Mouse (Mus musculus): ENCODE measurements around the gene Ghrl.

The Ghrl gene

DNA sequence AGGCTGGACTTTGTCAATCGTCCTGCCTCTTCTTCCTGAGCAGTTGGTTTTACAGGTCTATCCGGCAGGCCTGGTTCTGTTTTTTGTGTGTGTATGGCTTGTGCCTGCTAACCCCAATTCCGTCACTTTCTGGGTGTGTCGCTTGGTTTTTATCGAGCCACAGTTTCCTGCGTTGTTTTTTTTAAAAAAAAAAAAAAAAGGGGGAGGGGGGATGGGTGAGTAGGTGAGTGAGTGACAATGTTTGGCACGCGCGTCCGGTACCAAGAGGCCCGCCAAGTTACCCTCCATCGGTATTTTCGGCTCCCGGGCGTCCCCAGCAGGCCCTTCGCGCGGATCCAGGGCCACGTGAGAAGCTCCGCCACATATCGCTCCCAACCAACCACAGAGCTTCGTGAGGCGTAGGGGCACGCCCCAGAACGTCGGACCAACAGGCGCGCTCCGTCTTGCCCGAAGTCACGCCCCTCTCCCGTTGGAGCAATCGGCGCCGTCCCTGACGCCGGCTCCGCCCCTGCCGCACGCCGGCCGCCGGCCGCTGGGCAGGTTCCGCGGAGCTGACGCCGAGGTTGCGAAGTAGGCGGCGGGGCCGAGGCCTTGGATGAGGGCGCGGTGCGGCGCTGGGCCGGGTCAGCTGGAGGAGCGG, 23.0 kb downstream of the Ghrl start, which contains the start of gene Tatdn2:
Tatdn2 (plus strand) TSS at position 469 of the 640 bp plus-strand sequence.
- in situ Hi-C loops (cut with MboI, MseI) = loop anchor here (10.0 kb wide), 1 partner anchor 652 kb away; the partner anchor contains the start of gene Thumpd3

DNA sequence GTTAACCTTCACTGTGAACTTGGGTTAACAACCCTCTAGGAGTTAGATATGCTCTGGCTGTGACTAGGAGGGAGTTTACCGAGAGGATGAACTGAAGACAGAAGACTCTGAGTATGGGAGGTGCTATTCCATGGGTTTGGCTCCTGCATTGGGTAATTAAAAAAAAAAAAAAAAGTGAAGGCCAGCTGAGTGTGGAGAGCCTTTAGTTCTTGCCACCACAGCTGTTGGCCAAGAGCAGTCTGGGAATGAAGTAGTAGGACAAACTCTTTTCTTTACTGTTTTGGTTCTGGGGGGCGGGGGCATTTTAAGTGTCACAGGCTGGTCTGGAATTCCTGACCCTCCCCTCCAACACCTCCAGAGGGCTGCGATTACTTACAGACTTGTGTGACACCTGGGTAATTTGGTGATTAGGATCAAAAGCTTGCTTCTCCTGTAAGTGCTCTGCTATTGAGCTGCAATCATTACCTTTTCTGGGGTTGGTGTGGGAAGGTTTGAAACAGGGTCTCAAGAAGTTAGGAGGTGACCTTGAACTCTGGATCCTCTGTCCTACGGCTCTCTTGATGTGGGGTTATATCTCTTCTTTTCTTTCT, 23.8 kb downstream of the Ghrl start:
- in situ Hi-C loops (cut with MboI, MseI) = loop anchor here (10.0 kb wide), 1 partner anchor 651 kb away; the partner anchor contains the start of gene Thumpd3

DNA sequence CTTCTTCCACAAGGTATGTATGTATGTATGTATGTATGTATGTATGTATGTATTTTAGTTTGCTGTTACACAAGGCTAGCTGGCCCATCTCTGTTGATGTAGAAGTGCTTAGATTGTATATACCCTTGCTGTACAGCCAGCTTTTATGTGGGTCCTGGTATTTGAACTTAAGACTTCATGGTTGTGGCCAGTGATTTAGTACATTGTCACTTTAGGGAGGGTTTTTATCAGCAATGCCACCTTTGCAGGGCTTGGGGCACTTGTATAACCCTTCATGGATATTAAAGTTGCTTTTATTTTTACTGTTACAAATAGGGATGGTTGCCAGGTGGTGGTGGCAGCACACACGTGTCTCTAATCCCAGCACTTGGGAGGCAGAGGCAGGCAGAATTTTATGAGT, 24.5 kb downstream of the Ghrl start:
- in situ Hi-C loops (cut with MboI, MseI) = loop anchor here (10.0 kb wide), 1 partner anchor 650 kb away; the partner anchor contains the start of gene Thumpd3

GRCm38 (mm10) chr6:113693377-113693776, 26.3 kb downstream of the Ghrl start:
- in situ Hi-C loops (cut with MboI, MseI) = loop anchor here (10.0 kb wide), 1 partner anchor 649 kb away; the partner anchor contains the start of gene Thumpd3

DNA sequence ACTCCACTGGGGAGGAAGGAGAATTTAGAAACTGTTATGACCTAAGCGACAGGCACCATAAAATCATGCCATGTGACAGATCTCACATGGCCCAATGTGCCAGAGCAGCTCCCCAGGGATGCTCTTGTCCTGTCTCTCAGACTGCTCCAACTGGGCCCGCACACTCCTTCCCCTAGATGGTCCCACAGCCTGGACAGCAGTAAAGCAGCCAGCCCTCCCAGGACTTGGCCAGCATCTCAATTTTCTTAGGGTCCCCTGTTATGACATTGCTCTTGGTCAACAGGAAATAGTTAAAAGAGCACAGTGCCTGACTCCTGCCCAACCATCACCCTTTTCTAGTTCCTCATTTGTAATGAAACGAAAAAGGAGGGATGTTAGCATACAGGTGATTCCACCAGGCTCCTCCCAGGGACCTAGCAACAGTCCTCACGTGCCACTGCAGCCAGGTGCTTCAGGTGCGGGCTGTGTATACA, 27.0 kb downstream of the Ghrl start:
- in situ Hi-C loops (cut with MboI, MseI) = loop anchor here (10.0 kb wide), 1 partner anchor 648 kb away; the partner anchor contains the start of gene Thumpd3

DNA sequence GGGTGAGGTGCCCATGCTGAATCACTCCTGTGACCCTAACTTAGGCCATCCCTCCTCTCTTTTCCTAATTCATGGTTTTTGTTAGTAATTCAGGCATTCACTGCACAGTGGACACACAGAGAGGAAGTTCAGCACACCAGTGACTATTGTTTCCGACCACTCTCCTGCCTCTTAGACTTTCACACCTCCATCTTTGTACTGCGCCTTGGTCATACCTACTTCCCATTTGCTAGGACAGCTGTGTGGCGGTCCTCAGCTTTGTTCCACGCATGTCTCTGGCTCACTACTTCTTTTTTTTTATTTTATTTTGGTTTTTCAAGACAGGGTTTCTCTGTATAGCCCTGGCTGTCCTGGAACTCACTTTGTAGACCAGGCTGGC, 28.6 kb downstream of the Ghrl start:
- in situ Hi-C loops (cut with MboI, MseI) = loop anchor here (10.0 kb wide), 1 partner anchor 646 kb away; the partner anchor contains the start of gene Thumpd3

DNA sequence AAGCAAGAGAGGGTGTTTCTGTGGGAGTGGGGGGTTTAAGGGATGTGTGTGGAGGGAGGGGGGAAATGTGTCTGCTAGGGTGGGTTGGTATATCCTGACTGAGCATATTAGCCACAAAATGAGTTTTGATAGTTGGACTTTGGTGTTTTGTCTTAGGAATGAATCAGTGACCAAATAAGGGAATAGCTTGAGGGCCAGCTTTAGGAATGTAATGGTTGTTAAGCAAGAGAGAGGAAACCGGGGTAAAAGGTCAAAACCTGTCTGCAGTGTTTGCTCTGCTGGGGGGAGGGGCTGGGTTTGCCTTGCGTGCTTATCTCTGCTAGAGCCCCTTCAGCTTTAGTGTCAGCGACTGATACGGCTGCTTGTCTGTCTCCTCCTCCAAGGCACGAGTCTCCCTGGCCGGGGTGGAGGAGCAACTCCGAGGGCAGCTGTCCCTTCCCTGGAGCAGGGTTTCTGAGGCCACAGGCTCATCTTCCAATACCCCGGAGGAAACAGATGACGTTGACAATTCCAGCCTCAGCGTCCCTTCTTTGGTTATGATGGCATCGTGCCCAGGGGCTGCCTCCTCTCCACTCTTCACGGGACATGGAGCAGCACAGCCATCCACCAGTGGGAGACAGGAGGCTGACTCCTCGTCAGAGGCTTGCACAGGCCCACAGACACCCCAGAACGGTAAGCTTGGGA, 29.1 kb downstream of the Ghrl start:
- in situ Hi-C loops (cut with MboI, MseI) = loop anchor here (10.0 kb wide), 1 partner anchor 646 kb away; the partner anchor contains the start of gene Thumpd3

- in situ Hi-C loops (cut with MboI, MseI) = loop anchor here (10.0 kb wide), 1 partner anchor 645 kb away; the partner anchor contains the start of gene Thumpd3
Observed at GRCm38 (mm10) chr6:113690008-113690399, 29.7 kb downstream of the Ghrl start.

DNA sequence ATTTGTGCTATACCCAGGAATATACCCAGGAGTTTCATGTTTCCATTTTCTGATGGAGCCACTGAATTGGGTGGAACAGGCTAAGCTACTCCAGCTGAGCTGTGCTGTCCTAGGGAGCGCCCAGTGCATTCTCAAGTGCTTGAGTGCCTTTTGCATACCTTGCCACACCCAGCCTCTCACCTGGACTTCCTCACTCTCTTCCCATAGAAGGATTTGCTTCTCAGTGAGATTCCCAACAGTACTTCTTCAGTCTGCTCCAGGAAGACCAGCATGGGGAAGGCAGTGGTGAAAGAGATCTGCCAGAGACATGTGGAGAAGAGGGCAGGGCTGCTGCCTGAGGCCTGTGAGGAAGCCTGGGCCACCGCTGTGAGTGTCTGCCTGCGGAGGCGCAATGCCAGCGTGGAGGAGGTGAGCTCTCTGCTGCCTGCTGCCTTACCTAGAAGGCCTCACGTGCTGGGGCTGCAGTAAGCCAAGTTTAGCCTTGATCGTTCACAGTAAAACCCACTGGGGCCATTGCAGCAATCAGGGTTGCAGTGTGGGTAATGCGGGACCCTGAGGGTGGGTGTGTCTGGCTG, 33.0 kb downstream of the Ghrl start:
- in situ Hi-C loops (cut with MboI, MseI) = no loop called here

DNA sequence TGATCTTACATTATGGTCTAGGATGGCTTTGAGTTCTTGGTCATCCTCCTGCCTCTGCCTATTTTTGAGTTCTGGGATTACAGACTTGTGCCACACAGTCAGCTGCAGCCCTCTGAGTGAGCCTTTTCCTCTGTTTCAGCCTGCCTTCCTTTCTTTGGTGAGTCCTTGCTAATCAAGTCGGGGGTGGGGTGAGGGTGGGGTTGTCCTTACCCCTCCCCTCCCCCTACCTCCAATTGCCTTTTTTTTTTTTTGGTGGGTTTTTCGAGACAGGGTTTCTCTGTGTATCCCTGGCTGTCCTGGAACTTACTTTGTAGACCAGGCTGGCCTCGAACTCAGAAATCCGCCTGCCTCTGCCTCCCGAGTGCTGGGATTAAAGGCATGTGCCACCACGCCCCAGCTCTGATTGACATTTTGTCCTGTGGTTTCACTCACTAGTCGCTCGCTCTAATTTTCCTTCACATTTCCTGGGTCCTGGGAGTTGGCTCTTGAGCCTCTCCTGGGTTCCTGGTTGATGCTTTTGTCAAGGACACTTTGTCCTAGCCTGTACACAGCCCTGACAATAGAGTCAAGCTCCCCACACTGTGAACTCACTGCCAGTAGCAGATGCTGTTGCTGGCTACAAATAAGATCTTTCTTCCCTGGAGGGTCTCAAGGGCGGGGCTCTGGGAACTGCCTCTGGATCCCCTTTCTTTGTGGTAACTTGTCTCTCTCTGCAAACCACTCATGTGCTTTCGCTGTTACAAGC, 36.4 kb downstream of the Ghrl start:
- in situ Hi-C loops (cut with MboI, MseI) = no loop called here

- in situ Hi-C loops (cut with MboI, MseI) = no loop called here
Observed at GRCm38 (mm10) chr6:113681271-113681670, 38.4 kb downstream of the Ghrl start.

DNA sequence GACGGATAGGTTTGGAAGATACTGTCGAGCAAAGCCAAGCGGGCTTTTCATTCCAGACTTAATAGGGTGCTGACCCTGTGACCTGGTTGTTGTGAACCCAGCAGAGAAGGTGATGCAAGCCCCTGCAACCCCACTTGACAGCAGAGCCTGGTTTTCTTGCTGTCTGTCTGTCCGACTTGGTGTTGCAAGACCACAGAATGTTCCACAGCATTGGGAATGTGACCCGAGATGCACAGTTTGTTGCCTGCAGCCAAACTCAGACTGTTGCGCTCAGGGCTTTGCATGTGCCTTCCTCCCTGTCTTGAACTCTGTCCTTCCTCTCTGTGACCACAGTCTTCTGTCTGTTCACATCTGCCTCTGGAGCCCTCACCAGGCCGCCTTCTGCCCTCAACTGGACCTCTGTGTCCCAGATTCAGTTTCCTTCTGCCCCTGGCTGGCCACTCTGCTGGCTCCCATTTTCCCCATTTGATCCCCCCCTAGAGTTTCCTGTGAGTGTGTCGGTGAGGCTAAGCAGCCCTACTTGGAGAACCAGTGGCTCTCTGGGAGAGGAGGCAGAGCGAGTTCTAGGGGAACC, 39.6 kb downstream of the Ghrl start:
- in situ Hi-C loops (cut with MboI, MseI) = no loop called here

GRCm38 (mm10) chr6:113678246-113679012, 41.3 kb downstream of the Ghrl start:
- in situ Hi-C loops (cut with MboI, MseI) = no loop called here

DNA sequence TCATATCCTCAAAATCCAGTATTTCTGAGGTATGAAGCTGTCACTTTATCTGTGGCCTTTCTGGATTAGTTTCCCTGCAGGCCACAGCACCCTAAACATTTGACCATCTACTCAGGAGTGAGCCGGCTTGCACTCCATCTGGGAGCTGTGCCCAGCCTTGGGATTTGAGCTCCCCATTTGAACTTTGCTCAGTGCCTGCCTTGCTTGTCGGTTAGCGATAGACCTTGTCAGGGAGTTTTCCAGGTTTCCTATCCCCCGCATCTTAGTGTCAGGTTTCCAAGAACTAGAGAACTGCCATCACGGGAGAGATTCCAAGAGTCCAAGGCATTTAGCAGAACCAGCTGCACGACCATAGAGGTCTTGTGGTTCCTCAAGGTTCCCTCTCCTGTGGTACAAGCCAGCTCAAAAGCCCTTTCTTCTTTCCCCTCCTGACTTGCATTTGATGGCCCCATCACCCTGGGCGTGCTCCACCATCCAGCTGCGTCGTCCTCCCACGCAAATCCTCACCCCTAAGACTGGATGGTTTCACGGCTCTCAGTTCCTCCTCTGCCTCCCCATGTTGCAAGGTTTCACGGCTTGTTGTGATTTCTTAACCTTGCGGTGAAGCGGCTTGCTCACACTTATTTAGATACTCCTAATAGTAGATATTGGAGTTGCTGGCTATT, 42.5 kb downstream of the Ghrl start:
- in situ Hi-C loops (cut with MboI, MseI) = no loop called here

GRCm38 (mm10) chr6:113675991-113676390, 43.7 kb downstream of the Ghrl start:
- in situ Hi-C loops (cut with MboI, MseI) = no loop called here

DNA sequence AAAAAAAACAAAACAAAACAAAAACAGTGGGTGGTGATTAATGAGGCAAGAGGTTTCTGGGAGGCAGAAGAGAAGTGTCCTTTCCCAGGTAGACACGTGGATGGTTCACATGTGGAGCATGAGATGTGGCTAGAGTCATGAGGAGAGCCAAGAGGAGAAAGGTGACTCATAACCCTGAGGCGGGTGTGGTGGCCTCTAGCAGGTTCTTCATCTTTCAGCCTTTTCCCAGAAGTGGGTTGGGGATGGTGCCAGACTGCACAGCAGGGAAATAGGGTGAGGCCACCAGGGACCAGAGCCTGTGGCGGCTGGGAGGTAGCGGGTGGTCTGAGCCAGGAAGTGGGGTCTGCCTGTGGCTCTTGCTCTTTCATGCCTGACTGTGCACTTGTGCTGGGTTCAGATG, 44.4 kb downstream of the Ghrl start:
- in situ Hi-C loops (cut with MboI, MseI) = no loop called here

DNA sequence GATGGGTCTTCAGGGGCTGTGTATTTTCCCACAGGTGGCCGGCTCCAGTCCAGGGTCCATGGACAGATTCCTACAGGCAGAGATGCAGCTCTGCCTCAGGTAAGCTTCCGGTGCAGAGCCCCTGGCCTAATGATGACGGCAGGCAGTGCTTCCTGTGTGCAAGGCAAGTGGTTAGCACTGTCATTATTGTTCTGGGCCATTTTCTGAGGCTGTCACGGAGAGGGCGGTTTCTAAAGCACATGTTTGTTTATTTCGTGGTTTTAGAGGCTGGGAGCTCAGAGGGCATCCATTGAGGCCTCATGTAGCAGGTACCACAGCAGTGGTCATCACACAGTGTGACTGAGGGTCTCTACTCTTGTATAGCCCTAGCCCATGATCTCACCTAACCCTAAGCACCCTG, 46.7 kb downstream of the Ghrl start:
- in situ Hi-C loops (cut with MboI, MseI) = loop anchor here (5.0 kb wide), 1 partner anchor 36 kb away; the partner anchor contains the start of gene Irak2

DNA sequence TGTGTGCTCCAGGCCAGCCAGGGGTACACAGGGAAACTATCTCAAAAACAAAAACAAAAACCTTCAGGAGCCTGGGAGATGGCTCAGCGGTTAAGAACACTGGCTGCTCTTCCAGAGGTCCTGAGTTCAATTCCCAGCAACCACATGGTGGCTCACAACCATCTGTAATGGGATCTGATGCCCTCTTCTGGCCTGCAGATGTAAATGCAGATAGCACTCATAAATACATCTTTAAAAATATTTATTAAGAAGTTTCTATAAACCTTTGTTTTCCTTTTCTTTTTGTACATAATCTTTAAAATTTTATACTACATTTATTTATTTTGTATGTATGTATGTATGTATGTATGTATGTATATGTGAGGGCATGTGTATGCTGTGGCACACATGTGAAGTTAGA, 47.7 kb downstream of the Ghrl start:
- in situ Hi-C loops (cut with MboI, MseI) = loop anchor here (5.0 kb wide), 1 partner anchor 35 kb away; the partner anchor contains the start of gene Irak2

GRCm38 (mm10) chr6:113669821-113670220, 49.9 kb downstream of the Ghrl start:
- in situ Hi-C loops (cut with MboI, MseI) = loop anchor here (5.0 kb wide), 1 partner anchor 33 kb away; the partner anchor contains the start of gene Irak2
